Mouse (Mus musculus): Measurements from ENCODE around the gene Rft1.

DNA sequence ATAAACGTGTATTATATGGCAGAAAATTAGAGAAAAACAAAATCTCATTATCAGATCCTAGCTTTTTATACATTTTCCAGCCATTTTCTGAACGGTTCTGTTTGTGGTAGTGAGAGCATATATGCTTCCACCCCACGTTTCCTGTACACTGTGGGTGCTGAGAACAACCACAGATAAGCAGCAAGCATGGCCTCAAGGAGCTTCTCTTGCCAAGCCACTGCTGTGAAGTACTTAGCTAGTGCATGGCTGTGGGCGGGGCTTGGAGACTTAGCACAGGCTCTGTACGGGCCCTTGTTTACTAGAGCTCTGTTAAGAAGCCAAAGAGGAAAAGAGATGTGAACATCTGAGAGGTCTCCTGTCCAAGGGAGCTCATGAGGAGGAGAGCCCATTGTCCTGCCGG lies 20.8 kb downstream of the Rft1 start:
- TF ChIP-seq POLR2A (IDR thresholded peaks at IDR 0.05; ENCODE audit: low read depth, low read length) (no peak), CTCF (conservative IDR thresholded peaks at IDR 0.05; ENCODE audit: insufficient read depth, insufficient read length, low read depth, low read length) (no peak)

Data from kidney, adult 2 months (tissue).